Mouse (Mus musculus) cerebellum, adult 9-10 months (tissue): Measurements from ENCODE around the gene Tnni2.

Experiments
- DNase-seq: peaks from one replicate; pipeline ENCODE4 v3.0.0; 2022

Gene Tnni2

DNA sequence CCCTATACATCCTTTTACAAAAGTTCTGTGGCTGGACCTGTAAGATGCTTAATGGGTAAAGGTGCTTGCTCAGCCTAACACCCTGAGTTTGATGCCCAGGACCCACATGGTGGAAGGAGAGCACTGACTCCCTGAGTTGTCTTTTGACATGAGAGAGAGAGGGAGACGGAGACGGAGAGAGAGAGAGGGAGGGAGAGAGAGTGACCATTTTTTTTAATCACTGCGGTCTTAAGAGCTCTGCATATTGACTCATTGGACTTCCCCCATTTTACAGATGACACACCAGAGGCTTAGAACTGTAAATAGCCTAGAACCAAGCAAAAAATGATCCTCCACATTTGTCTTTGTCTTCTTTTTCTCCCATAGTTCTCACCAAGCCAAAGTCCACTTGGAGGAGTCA is 46.4 kb downstream of the Tnni2 start:
- no peak for DNase-seq

DNA sequence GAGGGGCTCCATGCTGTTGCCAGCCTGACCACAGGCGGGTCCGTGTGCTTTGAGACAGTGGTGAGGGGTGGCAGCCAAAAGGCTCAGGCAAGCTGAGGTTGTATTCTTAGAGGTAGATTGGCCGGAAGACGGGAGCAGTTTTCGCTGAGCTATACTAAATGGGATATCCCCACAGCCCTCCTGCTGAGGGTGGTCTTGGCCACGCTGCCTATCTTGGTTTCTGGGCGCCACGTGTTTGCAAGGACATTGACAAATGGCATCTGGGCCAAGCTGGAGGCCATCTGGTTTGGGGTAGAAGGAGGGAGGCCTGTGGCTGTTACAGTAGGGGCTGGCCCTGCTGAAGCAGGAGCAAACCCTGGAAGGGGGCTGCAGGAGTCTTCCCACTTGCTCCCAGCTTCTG is 51.9 kb downstream of the Tnni2 start:
- no peak for DNase-seq
